Mouse (Mus musculus): ENCODE data around the gene Zic1. TPM values are rescaled to one million over a fixed set of nuclear protein-coding genes. Genes with fewer than 3 reads are reported as not detected.

Gene Zic1
- polyA plus RNA-seq, 1 experiment from 2014 or later: 8.0 TPM

DNA sequence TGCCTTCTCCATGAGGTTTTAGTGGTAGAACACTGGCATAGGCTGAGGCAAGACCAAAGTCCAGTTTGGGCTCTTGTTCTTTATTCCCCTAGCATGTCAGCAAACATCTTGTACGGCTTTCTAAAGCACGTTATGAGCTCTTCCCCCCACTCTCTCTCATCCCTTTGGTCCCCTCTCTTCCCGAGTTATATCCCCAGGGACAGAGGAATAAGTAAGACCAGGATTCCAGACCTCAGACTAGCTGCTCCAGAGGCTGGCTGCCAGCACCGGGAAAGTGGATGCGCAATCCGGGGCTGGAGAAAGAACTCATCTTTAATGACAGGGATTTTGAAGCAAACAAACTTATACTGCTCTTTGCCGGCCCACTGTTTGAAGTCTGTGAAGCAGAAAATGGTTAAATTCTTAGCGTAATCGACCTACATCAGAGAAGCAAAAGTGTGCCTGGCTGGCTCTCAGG lies 14.9 kb upstream of the Zic1 start:
- 2% methylated on average over 9 of the region's 9 CpGs for WGBS
- no peaks in the 10 kb centered on the region for H3K36me3 ChIP-seq (ENCODE audit: control insufficient read depth, insufficient read depth)
- H3K27ac ChIP-seq (ENCODE audit: low read length): peak overlapping the region; percentile 67
- H3K9ac ChIP-seq (replicated peaks; ENCODE audit: low read depth, low read length): no peak overlapping the region; the same call in 1 of the 2 replicates
- no peak for ATAC-seq
- peak overlapping the region; percentile 48 for H3K4me2 ChIP-seq (ENCODE audit: low read length)
- H3K4me3 ChIP-seq (replicated peaks; ENCODE audit: low read length): peak overlapping the region; percentile 4
- H3K4me1 ChIP-seq (replicated peaks; ENCODE audit: control insufficient read depth, insufficient read depth, low read length): peaks cover 19% of the 10 kb centered on the region
- peaks cover 63% of the 10 kb centered on the region for H3K27me3 ChIP-seq (replicated peaks; ENCODE audit: control insufficient read depth, insufficient read depth, low read length)
- no peaks in the 10 kb centered on the region for H3K9me3 ChIP-seq (ENCODE audit: control insufficient read depth, low read length)

GRCm38 (mm10) chr9:91379781-91380457 lies 14.3 kb upstream of the Zic1 start:
- peaks cover 19% of the 10 kb centered on the region for H3K4me1 ChIP-seq (replicated peaks; ENCODE audit: control insufficient read depth, insufficient read depth, low read length)
- H3K4me3 ChIP-seq (replicated peaks; ENCODE audit: low read length): peak overlapping the region; percentile 10
- H3K27ac ChIP-seq (ENCODE audit: low read length): peak overlapping the region; percentile 83
- peaks cover 61% of the 10 kb centered on the region for H3K27me3 ChIP-seq (replicated peaks; ENCODE audit: control insufficient read depth, insufficient read depth, low read length)
- peak overlapping the region; percentile 48 for H3K4me2 ChIP-seq (ENCODE audit: low read length)
- no peaks in the 10 kb centered on the region for H3K9me3 ChIP-seq (ENCODE audit: control insufficient read depth, low read length)
- WGBS: 6% methylated on average over 10 of the region's 10 CpGs
- no peak overlapping the region for H3K9ac ChIP-seq (replicated peaks; ENCODE audit: low read depth, low read length)
- no peaks in the 10 kb centered on the region for H3K36me3 ChIP-seq (ENCODE audit: control insufficient read depth, insufficient read depth)
- no peak for ATAC-seq

GRCm38 (mm10) chr9:91379300-91379635 lies 13.7 kb upstream of the Zic1 start:
- peak overlapping the region; percentile 48 for H3K4me2 ChIP-seq (ENCODE audit: low read length)
- H3K27me3 ChIP-seq (replicated peaks; ENCODE audit: control insufficient read depth, insufficient read depth, low read length): peaks cover 60% of the 10 kb centered on the region
- H3K27ac ChIP-seq (ENCODE audit: low read length): peak overlapping the region; percentile 83; the same call in 1 of the 2 replicates
- H3K4me3 ChIP-seq (replicated peaks; ENCODE audit: low read length): peak overlapping the region; percentile 26
- no peaks in the 10 kb centered on the region for H3K36me3 ChIP-seq (ENCODE audit: control insufficient read depth, insufficient read depth)
- ATAC-seq: no peak
- H3K9ac ChIP-seq (replicated peaks; ENCODE audit: low read depth, low read length): 0 out of 2 replicates have a peak overlapping the region, but pooled peaks have one; percentile 1
- no peaks in the 10 kb centered on the region for H3K9me3 ChIP-seq (ENCODE audit: control insufficient read depth, low read length)
- WGBS: 10% methylated on average over 8 of the region's 8 CpGs
- peaks cover 18% of the 10 kb centered on the region for H3K4me1 ChIP-seq (replicated peaks; ENCODE audit: control insufficient read depth, insufficient read depth, low read length)

GRCm38 (mm10) chr9:91378411-91379299 lies 13.0 kb upstream of the Zic1 start:
- Histone ChIP-seq H3K27me3 (replicated peaks; ENCODE audit: control insufficient read depth, insufficient read depth, low read length) (peaks cover 62% of the 10 kb centered on the region), H3K9ac (replicated peaks; ENCODE audit: low read depth, low read length) (peak overlapping the region; percentile 51), H3K4me3 (replicated peaks; ENCODE audit: low read length) (peak overlapping the region; percentile 26), H3K36me3 (ENCODE audit: control insufficient read depth, insufficient read depth) (no peaks in the 10 kb centered on the region), H3K27ac (ENCODE audit: low read length) (peak overlapping the region; percentile 83), H3K4me1 (replicated peaks; ENCODE audit: control insufficient read depth, insufficient read depth, low read length) (peaks cover 15% of the 10 kb centered on the region), H3K9me3 (ENCODE audit: control insufficient read depth, low read length) (no peaks in the 10 kb centered on the region), H3K4me2 (ENCODE audit: low read length) (peak overlapping the region; percentile 48)
- WGBS: 3% methylated on average over 48 of the region's 48 CpGs
- 0 out of 2 replicates have a peak, but pooled peaks have one; percentile 16 for ATAC-seq

GRCm38 (mm10) chr9:91377873-91378150 lies 12.2 kb upstream of the Zic1 start:
- ATAC-seq: peak; percentile 41; the same call in 1 of the 2 replicates
- Histone ChIP-seq H3K27ac (ENCODE audit: low read length) (peak overlapping the region; percentile 83; the same call in 1 of the 2 replicates), H3K9me3 (ENCODE audit: control insufficient read depth, low read length) (no peaks in the 10 kb centered on the region), H3K4me2 (ENCODE audit: low read length) (peak overlapping the region; percentile 48), H3K27me3 (replicated peaks; ENCODE audit: control insufficient read depth, insufficient read depth, low read length) (peaks cover 60% of the 10 kb centered on the region), H3K36me3 (ENCODE audit: control insufficient read depth, insufficient read depth) (no peaks in the 10 kb centered on the region), H3K9ac (replicated peaks; ENCODE audit: low read depth, low read length) (no peak overlapping the region), H3K4me1 (replicated peaks; ENCODE audit: control insufficient read depth, insufficient read depth, low read length) (peaks cover 15% of the 10 kb centered on the region), H3K4me3 (replicated peaks; ENCODE audit: low read length) (peak overlapping the region; percentile 26)
- WGBS: under 1% methylated on average over 16 of the region's 16 CpGs

DNA sequence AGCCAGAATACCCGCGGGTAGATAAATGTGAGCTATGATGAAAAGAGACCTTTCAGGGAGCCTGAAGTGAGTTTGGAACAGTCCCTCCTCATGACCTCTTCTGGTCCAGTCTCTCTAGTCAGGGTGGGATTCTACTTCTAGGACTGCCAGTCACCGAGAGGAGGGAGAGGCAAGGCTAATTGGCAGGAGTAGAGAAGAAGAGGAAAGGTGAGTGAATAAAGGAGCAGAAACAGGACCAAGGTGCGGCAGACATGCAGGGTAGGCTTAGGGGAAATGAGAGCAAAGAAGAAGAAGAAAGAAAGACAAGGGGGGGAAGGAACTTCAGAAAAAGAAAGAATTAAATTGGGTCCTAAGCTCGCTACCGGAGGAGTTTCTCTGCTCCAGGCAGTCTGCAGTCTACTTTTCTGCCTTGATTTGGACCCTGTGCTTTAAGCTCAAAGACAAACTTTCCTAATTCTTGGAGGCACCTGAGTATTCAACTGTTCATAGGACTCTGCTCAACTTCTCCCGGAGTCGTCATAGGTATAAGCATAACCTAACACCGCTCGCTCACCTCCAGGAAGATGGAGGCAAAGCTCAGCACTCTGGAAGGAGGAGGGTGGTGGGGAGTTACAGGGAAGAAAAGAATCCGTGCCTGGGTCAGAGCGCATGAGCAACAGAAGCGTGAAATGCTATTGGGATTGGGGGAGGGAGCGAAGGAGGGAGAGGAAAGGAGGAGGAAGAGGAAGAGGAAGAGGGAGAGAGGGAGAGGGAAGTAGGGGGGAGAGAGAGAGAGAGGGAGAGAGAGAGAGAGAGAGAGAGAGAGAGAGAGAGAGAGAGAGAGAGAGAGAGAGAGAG lies 11.6 kb upstream of the Zic1 start:
- Histone ChIP-seq H3K9me3 (ENCODE audit: control insufficient read depth, low read length) (no peaks in the 10 kb centered on the region), H3K4me2 (ENCODE audit: low read length) (peak overlapping the region; percentile 48), H3K27ac (ENCODE audit: low read length) (peak overlapping the region; percentile 44; the same call in 1 of the 2 replicates), H3K4me1 (replicated peaks; ENCODE audit: control insufficient read depth, insufficient read depth, low read length) (peaks cover 15% of the 10 kb centered on the region), H3K27me3 (replicated peaks; ENCODE audit: control insufficient read depth, insufficient read depth, low read length) (peaks cover 63% of the 10 kb centered on the region), H3K4me3 (replicated peaks; ENCODE audit: low read length) (peak overlapping the region; percentile 26), H3K36me3 (ENCODE audit: control insufficient read depth, insufficient read depth) (no peaks in the 10 kb centered on the region), H3K9ac (replicated peaks; ENCODE audit: low read depth, low read length) (0 out of 2 replicates have a peak overlapping the region, but pooled peaks have one; percentile 15)
- 0 out of 2 replicates have a peak, but pooled peaks have one; percentile 29 for ATAC-seq
- 7% methylated on average over 14 of the region's 14 CpGs for WGBS

DNA sequence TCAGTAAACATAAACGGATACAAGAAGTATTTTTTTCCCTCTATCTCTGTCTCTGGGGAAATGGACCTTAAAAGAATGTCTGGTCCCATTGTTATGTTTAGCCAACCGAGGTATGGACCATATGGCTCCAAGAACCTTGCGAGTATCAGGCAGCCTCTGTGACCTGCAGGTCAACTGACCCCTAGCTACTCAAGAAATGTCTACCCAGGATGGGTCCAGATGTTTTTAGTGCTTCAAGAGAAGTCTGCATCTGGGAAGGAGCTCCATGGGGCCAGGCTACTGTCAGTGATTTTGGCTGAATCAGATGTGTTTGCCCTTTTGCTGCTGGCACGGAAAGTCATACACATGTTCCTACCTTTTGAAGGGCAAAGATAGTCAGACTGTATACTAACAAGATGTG lies 9.1 kb upstream of the Zic1 start:
- H3K4me1 ChIP-seq (replicated peaks; ENCODE audit: control insufficient read depth, insufficient read depth, low read length): peaks cover 7% of the 10 kb centered on the region; the same call in 1 of the 2 replicates
- H3K4me2 ChIP-seq (ENCODE audit: low read length): no peak overlapping the region; the same call in 1 of the 2 replicates
- no peaks in the 10 kb centered on the region for H3K9me3 ChIP-seq (ENCODE audit: control insufficient read depth, low read length)
- no peak overlapping the region for H3K9ac ChIP-seq (replicated peaks; ENCODE audit: low read depth, low read length)
- no peak overlapping the region; the same call in 1 of the 2 replicates for H3K27ac ChIP-seq (ENCODE audit: low read length)
- 26% methylated on average over 4 of the region's 4 CpGs for WGBS
- peaks cover 83% of the 10 kb centered on the region for H3K27me3 ChIP-seq (replicated peaks; ENCODE audit: control insufficient read depth, insufficient read depth, low read length)
- H3K4me3 ChIP-seq (replicated peaks; ENCODE audit: low read length): no peak overlapping the region
- H3K36me3 ChIP-seq (ENCODE audit: control insufficient read depth, insufficient read depth): no peaks in the 10 kb centered on the region
- ATAC-seq: no peak

- H3K27me3 ChIP-seq (replicated peaks; ENCODE audit: control insufficient read depth, insufficient read depth, low read length): peaks cover 85% of the 10 kb centered on the region
- no peak overlapping the region for H3K27ac ChIP-seq (ENCODE audit: low read length)
- ATAC-seq: no peak
- 35% methylated on average over 3 of the region's 3 CpGs for WGBS
- H3K4me1 ChIP-seq (replicated peaks; ENCODE audit: control insufficient read depth, insufficient read depth, low read length): peaks cover 7% of the 10 kb centered on the region; the same call in 1 of the 2 replicates
- H3K36me3 ChIP-seq (ENCODE audit: control insufficient read depth, insufficient read depth): no peaks in the 10 kb centered on the region
- H3K4me2 ChIP-seq (ENCODE audit: low read length): no peak overlapping the region
- no peak overlapping the region for H3K9ac ChIP-seq (replicated peaks; ENCODE audit: low read depth, low read length)
- H3K9me3 ChIP-seq (ENCODE audit: control insufficient read depth, low read length): no peaks in the 10 kb centered on the region
- no peak overlapping the region for H3K4me3 ChIP-seq (replicated peaks; ENCODE audit: low read length)
These were observed 8.4 kb upstream of the Zic1 start for GRCm38 (mm10) chr9:91373811-91374575.
